Mouse (Mus musculus) CH12.LX (cell line): Measurements from ENCODE around the gene Tet3.

Experiments used
- CHD2 ChIP-seq: IDR thresholded peaks from 2 replicates; pipeline ENCODE4 v1.6.1; 2011; ENCODE audit warnings: low read length, improper control_type of control experiment
- CTCF ChIP-seq, 2 experiments: IDR thresholded peaks in 1 of 2; conservative IDR thresholded peaks in 1 of 2; 2 replicates each; pipeline ENCODE4 v1.5.1; 2011 to 2012; ENCODE audit warnings: low read depth in 2 of 2, low read length in 2 of 2, improper control_type of control experiment in 1 of 2, inconsistent platforms in 1 of 2, mild to moderate bottlenecking in 1 of 2, moderate library complexity in 1 of 2
- EP300 ChIP-seq: IDR thresholded peaks from 2 replicates; pipeline ENCODE4 v1.6.1; 2011; ENCODE audit warnings: low read length, improper control_type of control experiment
- HCFC1 ChIP-seq: IDR thresholded peaks from 2 replicates; pipeline ENCODE4 v1.6.1; 2012; ENCODE audit warnings: low read depth, mild to moderate bottlenecking, inconsistent platforms, low read length, improper control_type of control experiment
- MAFK ChIP-seq: IDR thresholded peaks from 2 replicates; pipeline ENCODE4 v1.6.1; 2011; ENCODE audit warnings: low read length, improper control_type of control experiment; ENCODE audit not compliant: insufficient replicate concordance
- NELFE ChIP-seq: IDR thresholded peaks from 2 replicates; pipeline ENCODE4 v1.6.1; 2011; ENCODE audit warnings: low read depth, low read length, improper control_type of control experiment
- POLR2A ChIP-seq: IDR thresholded peaks from 2 replicates; pipeline ENCODE4 v1.6.1; 2011; ENCODE audit warnings: low read depth, mild to moderate bottlenecking, improper control_type of control experiment, low read length
- SMC3 ChIP-seq: IDR thresholded peaks from 2 replicates; pipeline ENCODE4 v1.6.1; 2011; ENCODE audit warnings: low read depth, low read length, improper control_type of control experiment
- TBP ChIP-seq: conservative IDR thresholded peaks from 2 replicates; pipeline ENCODE4 v1.6.1; 2011; ENCODE audit warnings: low read depth, low read length, improper control_type of control experiment
- TCF12 ChIP-seq: IDR thresholded peaks from 2 replicates; pipeline ENCODE4 v1.6.1; 2014; ENCODE audit warnings: low read depth, mild to moderate bottlenecking, inconsistent platforms, low read length, improper control_type of control experiment
- ZC3H11A ChIP-seq: IDR thresholded peaks from 2 replicates; pipeline ENCODE4 v1.6.1; 2012; ENCODE audit warnings: low read depth, mild to moderate bottlenecking, inconsistent platforms, low read length, improper control_type of control experiment
- ZMIZ1 ChIP-seq: IDR thresholded peaks from 2 replicates; pipeline ENCODE4 v1.6.1; 2012; ENCODE audit warnings: low read depth, mild to moderate bottlenecking, inconsistent platforms, low read length, improper control_type of control experiment
- ZNF384 ChIP-seq: IDR thresholded peaks from 2 replicates; pipeline ENCODE4 v1.6.1; 2012; ENCODE audit warnings: low read depth, low read length, improper control_type of control experiment, inconsistent platforms

- TF ChIP-seq TCF12 (no peak), CTCF (conservative IDR thresholded peaks at IDR 0.05 in 1 of 2, IDR thresholded peaks at IDR 0.05 in 1 of 2; ENCODE audit: low read depth in 2 of 2, low read length in 2 of 2) (no peak), TBP (no peak), POLR2A (no peak), SMC3 (no peak), CHD2 (peak; percentile 56; the same call in 1 of the 2 replicates), MAFK (no peak), NELFE (peak; percentile 30; the same call in 1 of the 2 replicates), ZC3H11A (no peak), ZMIZ1 (no peak), EP300 (peak; percentile 58), HCFC1 (no peak), ZNF384 (no peak)
Observed at GRCm38 (mm10) chr6:83482418-83483085, 23.7 kb upstream of the Tet3 start.
